Mouse (Mus musculus) testis, adult 2 months (tissue): ENCODE results near the gene B4galt1. TPM values are rescaled to one million over a fixed set of nuclear protein-coding genes. Genes with fewer than 3 reads are reported as not detected.
"Not testable (repeated sequence)": the region's sequence is repeated elsewhere in the genome, so short reads cannot be mapped to it uniquely, and the experiment has no call there.

Source experiments
- H3K27ac ChIP-seq: fragments of 200-500 bp; 2 replicates; pipeline ENCODE4 v1.5.1; 2012; ENCODE audit warnings: low read depth, low read length; ENCODE audit not compliant: control insufficient read depth, insufficient read depth
- H3K27me3 ChIP-seq: fragments of 200-500 bp; 2 replicates; pipeline ENCODE4 v1.6.1; 2012; ENCODE audit warnings: mild to moderate bottlenecking, low read length, moderate library complexity; ENCODE audit not compliant: control insufficient read depth, insufficient read depth
- H3K36me3 ChIP-seq: fragments of 200-500 bp; 2 replicates; pipeline ENCODE4 v1.6.1; 2012; ENCODE audit warnings: mild to moderate bottlenecking, low read length; ENCODE audit not compliant: control insufficient read depth, insufficient read depth
- H3K4me1 ChIP-seq: fragments of 200-500 bp; 2 replicates; pipeline ENCODE4 v1.6.1; 2012; ENCODE audit warnings: low read length; ENCODE audit not compliant: control insufficient read depth, insufficient read depth
- H3K4me3 ChIP-seq: fragments of 200-500 bp; 2 replicates; pipeline ENCODE4 v1.5.1; 2012; ENCODE audit warnings: low read depth, mild to moderate bottlenecking, low read length, moderate library complexity, mixed read lengths; ENCODE audit not compliant: control insufficient read depth
- CTCF ChIP-seq: fragments of 200-500 bp; IDR thresholded peaks from 2 replicates; pipeline ENCODE4 v1.5.1; 2012; ENCODE audit warnings: low read depth, mild to moderate bottlenecking, inconsistent platforms, low read length, moderate library complexity; ENCODE audit not compliant: control insufficient read depth, insufficient read depth, insufficient replicate concordance
- POLR2A ChIP-seq: fragments of 200-500 bp; IDR thresholded peaks from 2 replicates; pipeline ENCODE4 v1.6.1; 2012; ENCODE audit warnings: low read depth, mild to moderate bottlenecking, inconsistent platforms, low read length, moderate library complexity; ENCODE audit not compliant: control insufficient read depth
- polyA plus RNA-seq: library from polyadenylated mRNA; depleted of rRNA; stranded (reverse); fragments of >200 nt; gene quantifications from 2 replicates; pipeline ENCODE4 v1.2.3, GENCODE M21; 2012

The B4galt1 gene
- polyA plus RNA-seq, 1 experiment = 10.3 TPM

DNA sequence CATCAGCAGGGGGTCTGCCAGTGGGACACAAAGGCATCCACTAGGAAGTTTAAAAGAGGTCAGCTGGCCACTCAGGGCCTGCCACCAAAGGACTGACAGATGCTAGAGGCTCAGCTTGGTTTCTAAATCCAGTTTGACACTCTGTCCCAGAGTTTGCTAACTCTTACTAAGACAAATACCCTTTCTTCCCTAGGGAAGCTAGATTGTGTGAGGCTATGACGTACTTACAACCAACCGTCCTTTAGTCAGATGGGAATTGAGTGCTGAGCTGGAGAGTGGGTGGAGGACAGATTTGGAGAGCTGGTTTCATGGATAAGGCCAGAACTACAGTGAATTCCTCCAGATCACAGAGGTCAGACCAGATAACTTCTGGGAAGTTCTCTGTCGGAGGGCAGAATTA lies 52.9 kb downstream of the B4galt1 start:
- no peak overlapping the region for H3K27ac ChIP-seq
- no peaks in the 10 kb centered on the region for H3K36me3 ChIP-seq
- no peak overlapping the region for H3K4me3 ChIP-seq
- H3K27me3 ChIP-seq = no peaks in the 10 kb centered on the region
- no peak for TF ChIP-seq POLR2A
- TF ChIP-seq CTCF = no peak
- no peaks in the 10 kb centered on the region for H3K4me1 ChIP-seq

DNA sequence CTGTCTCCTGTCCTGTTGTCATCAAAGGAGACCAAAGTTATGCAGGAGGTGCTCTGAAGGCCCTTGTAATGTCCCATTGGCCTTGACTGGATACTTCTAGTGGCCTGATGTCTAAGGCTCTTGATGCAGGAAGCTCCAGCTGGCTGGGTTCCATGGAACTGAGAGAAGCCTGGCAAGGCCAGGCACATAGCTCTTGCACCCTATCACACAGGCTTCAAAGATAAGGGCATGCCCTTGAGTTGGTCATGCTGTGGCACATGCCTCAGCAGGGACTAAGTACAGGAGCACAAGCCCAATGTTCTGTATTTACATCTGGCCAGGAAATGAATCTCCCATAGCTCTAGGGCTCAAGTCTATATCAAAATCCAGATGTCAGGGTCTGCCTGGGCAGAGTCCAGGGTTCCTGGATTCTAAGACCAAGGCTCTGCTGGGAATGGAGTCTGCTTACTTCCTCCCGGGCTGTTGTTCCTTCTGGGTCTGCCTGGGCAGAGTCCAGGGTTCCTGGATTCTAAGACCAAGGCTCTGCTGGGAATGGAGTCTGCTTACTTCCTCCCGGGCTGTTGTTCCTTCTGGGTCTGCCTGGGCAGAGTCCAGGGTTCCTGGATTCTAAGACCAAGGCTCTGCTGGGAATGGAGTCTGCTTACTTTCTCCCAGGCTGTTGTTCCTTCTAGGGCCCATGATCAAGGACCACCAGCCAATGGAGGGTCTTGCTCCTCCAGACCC lies 54.8 kb downstream of the B4galt1 start:
- not testable (repeated sequence) for H3K4me1 ChIP-seq, H3K4me3 ChIP-seq, H3K27me3 ChIP-seq, H3K36me3 ChIP-seq, H3K27ac ChIP-seq

DNA sequence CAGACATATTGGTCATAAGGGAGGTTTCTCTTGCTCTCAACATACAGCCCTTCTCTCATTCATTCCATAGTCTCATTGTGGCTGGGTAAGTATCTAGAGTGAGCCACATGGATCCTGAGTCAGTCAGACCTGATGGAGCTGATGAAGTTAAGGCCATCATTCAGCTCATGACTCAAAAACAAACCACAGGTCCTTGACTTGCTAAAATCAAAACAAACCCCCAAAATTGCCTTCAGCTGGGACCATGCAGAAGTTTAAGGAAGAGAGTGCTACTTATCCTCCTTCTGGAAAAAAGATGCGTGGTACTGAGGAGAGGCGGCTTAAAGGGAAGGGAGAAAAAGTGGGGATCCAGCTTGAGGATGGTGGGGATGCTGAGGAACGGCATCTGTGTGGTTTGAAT lies 58.0 kb downstream of the B4galt1 start:
- no peaks in the 10 kb centered on the region for H3K36me3 ChIP-seq
- H3K4me1 ChIP-seq = no peaks in the 10 kb centered on the region
- no peaks in the 10 kb centered on the region for H3K27me3 ChIP-seq
- H3K4me3 ChIP-seq = no peak overlapping the region
- no peak overlapping the region for H3K27ac ChIP-seq
- TF ChIP-seq POLR2A = no peak
- TF ChIP-seq CTCF = no peak

DNA sequence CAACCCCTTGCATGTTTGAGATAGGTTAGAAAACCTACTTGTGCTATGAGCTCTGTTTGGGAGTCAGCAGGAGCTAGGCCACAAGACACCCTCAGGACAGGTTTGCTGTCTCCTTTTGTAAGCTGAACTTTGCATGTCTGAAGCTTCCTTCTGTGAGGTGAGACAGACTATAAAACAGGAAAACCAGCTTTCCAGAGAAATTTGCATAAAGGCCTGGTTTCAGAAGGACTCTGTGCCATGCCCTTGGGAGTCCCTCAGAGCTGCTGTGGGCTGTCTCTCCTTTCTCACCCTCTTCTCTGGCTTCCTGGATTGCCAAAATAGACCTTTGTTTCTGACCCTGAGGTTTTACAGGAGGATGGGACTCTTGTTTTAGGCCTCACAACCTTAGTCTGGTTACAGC lies 59.5 kb downstream of the B4galt1 start:
- TF ChIP-seq POLR2A (no peak), CTCF (no peak)
- Histone ChIP-seq H3K27ac (no peak overlapping the region), H3K4me3 (no peak overlapping the region), H3K36me3 (no peaks in the 10 kb centered on the region), H3K27me3 (no peaks in the 10 kb centered on the region), H3K4me1 (no peaks in the 10 kb centered on the region)

DNA sequence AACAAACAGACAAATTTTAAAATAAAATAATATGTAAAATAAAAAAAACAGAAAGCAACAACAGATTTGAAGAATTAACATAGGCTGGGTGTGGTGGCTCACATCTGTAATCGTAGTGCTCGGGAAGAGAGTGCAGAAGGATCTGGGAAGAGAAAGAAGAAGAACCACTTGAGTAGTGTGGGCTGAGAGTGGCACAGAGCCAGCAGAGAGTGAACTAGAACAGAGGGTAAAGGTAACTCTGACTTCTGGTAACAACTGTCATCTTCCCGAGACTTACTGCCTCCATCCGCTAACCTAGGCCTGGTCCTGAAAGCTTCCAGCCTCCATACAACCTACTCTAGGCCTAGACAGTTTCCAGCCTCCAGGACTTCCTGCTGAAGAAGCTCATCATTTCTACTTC lies 62.6 kb downstream of the B4galt1 start:
- no peak for TF ChIP-seq POLR2A
- TF ChIP-seq CTCF = no peak
- H3K27ac ChIP-seq = no peak overlapping the region

DNA sequence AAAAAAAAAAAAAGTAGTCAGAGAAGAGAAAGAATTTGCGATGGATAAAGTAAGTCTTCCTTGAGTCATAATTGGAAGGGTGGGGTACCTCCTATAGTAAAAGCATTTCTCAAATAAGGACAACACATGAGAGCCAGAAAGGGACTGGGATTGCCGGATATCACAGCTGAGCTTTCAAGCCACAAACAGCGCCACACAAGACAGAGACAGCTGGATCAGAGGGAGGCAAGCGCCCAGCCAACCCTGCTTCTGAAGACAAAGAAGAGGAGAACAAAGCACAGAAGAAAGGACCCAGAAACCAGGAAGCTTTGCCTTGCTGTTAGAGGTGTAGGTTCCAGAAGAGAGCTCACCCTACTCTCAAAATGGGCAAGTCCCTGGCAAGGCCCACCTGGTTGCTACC lies 67.2 kb downstream of the B4galt1 start:
- Histone ChIP-seq H3K27me3 (no peaks in the 10 kb centered on the region), H3K4me3 (no peak overlapping the region), H3K27ac (no peak overlapping the region), H3K36me3 (no peaks in the 10 kb centered on the region), H3K4me1 (peaks cover 5% of the 10 kb centered on the region; the same call in 1 of the 2 replicates)
- TF ChIP-seq POLR2A = no peak
- TF ChIP-seq CTCF = no peak

More for the DNA sequence above, 62.6 kb downstream of the B4galt1 start:
- H3K4me3 ChIP-seq = no peak overlapping the region
- no peaks in the 10 kb centered on the region for H3K36me3 ChIP-seq
- no peaks in the 10 kb centered on the region for H3K4me1 ChIP-seq
- H3K27me3 ChIP-seq = no peaks in the 10 kb centered on the region

DNA sequence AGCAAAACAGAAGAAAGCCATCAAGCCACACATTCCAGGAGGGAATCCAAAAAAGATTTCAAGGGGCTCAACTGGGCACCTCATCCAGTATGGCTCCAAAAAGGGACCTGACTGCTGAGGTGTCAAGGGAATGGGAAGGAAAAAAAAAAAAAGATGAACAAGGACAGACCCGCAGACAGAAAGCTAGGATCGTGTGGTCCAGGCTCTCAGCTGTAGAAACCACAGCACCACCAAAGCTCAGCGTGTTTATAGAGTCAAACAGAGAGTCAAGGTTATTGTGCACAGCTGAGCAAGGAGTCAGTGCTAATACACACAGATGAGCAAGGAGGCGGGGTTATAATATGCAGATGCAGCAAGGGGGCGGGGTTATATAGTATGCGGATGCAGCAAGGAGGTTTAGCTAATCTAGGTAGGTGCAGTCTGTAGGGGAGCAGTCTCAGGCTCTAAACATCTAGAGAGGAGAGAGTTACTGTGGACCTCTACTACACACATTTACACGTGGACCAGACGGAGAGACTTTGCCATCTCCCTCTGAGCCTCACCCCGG lies 68.1 kb downstream of the B4galt1 start:
- H3K27ac ChIP-seq = no peak overlapping the region
- TF ChIP-seq POLR2A = no peak
- no peak for TF ChIP-seq CTCF
- no peak overlapping the region; the same call in 1 of the 2 replicates for H3K4me3 ChIP-seq

More for the DNA sequence above, 68.1 kb downstream of the B4galt1 start:
- H3K4me1 ChIP-seq = peaks cover 5% of the 10 kb centered on the region; the same call in 1 of the 2 replicates
- no peaks in the 10 kb centered on the region for H3K36me3 ChIP-seq
- H3K27me3 ChIP-seq = no peaks in the 10 kb centered on the region
